Mouse (Mus musculus) layer of hippocampus, adult 9-11 months (tissue): Measurements from ENCODE around the gene Wdtc1.
A peak's percentile ranks its signal among the peaks of the same experiment; 100 is the strongest.

Source experiments
- DNase-seq: peaks from one replicate; pipeline ENCODE4 v3.0.0; 2022

Wdtc1 gene

DNA sequence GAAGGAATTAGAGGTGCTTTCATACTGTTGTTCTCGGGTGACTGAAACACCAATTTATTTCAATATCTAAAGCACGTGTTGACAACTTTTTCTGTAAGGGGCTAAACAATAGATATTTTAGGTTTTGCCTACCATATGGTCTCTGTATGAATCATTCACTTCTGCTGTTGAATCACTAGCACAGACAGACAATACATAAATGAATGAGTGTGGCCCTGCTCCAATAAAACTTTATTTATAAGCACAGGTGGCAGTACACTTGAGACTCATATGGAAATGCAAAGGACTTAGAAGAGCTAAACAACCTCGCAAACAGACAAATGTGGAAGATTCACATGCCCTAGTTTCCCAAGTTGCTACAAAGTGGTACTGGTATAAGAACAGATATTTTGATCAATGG lies 33.6 kb downstream of the Wdtc1 start:
- DNase-seq: no peak

- no peak for DNase-seq
These were observed 37.3 kb downstream of the Wdtc1 start for GRCm38 (mm10) chr4:133315991-133316390.

- DNase-seq: no peak
These were observed 38.4 kb downstream of the Wdtc1 start for GRCm38 (mm10) chr4:133314896-133315295.

GRCm38 (mm10) chr4:133309948-133310347 lies 43.3 kb downstream of the Wdtc1 start:
- DNase-seq: peak; percentile 67

GRCm38 (mm10) chr4:133307331-133307730 lies 46.0 kb downstream of the Wdtc1 start:
- DNase-seq: no peak

GRCm38 (mm10) chr4:133305825-133306224 lies 47.5 kb downstream of the Wdtc1 start:
- DNase-seq: no peak

GRCm38 (mm10) chr4:133304770-133305169 lies 48.5 kb downstream of the Wdtc1 start:
- DNase-seq: no peak

GRCm38 (mm10) chr4:133302668-133303067 lies 50.6 kb downstream of the Wdtc1 start:
- no peak for DNase-seq

DNA sequence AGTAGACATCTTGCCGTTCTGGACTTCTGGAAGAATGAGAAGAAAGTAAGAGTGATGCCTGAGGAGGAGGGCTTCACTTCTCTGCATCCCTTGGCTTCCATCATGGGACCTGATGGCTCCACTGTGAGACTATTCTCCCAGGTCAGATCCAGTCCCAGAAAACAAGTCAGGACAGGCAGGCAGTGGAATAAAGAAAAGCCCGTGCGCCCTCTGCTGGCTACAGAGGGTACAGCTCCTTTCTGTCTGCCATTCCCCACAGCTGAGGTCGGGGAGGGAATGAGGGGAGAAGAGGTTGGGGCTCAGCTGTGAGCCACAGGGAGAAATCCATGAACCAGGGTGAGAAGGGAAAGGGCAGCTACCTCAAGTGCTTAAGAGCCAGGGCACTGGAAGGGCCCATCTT lies 51.5 kb downstream of the Wdtc1 start:
- DNase-seq: peak; percentile 55

GRCm38 (mm10) chr4:133300421-133300820 lies 52.9 kb downstream of the Wdtc1 start:
- no peak for DNase-seq

DNA sequence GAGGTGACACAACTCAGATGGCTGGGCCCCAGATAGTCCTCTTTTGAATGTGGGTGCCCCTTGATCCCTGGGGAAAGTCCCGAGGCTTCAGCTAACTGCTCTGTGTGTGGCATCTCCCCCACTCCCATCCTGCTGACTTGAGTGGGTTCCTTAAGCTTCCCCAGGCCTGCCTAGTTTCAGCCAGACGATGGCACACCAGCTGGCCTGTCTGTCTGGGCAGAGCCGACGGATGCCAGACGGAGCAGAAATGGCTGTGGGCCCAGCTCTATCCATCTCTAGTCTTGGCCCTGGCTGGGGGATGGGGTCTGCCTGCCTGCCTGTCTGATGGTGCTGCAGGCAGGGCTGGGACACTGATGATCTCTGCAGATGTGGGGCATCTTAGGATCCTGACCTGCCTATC lies 53.6 kb downstream of the Wdtc1 start:
- peak; percentile 83 for DNase-seq

GRCm38 (mm10) chr4:133298516-133299365 lies 54.5 kb downstream of the Wdtc1 start:
- DNase-seq: peak; percentile 68

GRCm38 (mm10) chr4:133297801-133298238 lies 55.5 kb downstream of the Wdtc1 start:
- DNase-seq: peak; percentile 86

- no peak for DNase-seq
These were observed 55.9 kb downstream of the Wdtc1 start for GRCm38 (mm10) chr4:133297360-133297759.

- no peak for DNase-seq
These were observed 59.2 kb downstream of the Wdtc1 start for GRCm38 (mm10) chr4:133294084-133294483.

GRCm38 (mm10) chr4:133292901-133293843 lies 60.1 kb downstream of the Wdtc1 start:
- DNase-seq: no peak

GRCm38 (mm10) chr4:133292405-133292804 lies 60.9 kb downstream of the Wdtc1 start:
- DNase-seq: no peak

DNA sequence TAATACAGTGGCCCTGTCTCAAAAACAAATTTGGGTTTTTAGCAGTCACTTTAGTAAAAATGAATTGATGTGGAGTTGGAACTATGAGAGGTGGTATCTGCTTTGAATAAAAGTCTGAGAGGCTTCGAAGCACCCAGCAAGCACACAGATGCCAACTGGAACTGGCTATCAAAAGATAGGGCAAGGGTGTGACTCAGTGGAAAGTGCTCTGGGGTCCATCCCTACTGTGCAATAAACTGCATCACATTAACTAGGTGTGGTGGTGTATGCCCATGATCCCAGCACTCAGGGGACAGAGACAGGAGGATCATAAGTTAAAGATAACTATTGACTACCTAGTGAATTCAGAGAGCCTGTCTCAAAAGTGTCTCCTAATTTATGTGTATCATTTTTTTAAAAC lies 62.0 kb downstream of the Wdtc1 start:
- DNase-seq: no peak

DNA sequence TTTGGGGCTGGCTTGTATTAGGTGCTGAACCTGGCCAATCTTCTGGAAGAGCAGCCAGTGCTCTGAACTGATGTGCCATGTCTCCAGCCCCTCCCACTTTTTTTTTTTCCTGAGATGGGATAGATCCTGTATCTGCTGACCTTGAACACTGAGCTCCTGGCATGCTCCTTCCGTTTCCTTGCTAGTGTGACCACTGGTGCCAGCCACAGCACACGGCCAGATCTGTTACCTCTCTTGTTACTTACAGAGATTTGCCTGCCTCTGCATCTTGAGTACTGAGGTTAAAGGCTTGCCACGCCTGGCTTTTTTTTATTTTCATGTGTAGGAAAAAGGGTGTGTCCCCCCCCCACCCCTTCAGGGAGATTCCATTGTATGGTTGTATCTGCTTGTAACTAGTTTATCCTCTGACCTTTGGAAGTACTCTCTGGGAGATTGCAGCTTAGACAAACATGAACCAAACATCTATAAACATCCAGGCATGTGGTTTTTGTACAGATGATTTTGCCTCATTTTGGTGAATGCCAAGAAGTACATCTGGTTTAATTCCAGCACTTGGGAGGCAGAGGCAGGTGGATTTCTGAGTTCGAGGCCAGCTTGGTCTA lies 66.7 kb downstream of the Wdtc1 start:
- no peak for DNase-seq

GRCm38 (mm10) chr4:133285950-133286349 lies 67.3 kb downstream of the Wdtc1 start:
- DNase-seq: no peak

- no peak for DNase-seq
These were observed 68.0 kb downstream of the Wdtc1 start for GRCm38 (mm10) chr4:133285299-133285698.

DNA sequence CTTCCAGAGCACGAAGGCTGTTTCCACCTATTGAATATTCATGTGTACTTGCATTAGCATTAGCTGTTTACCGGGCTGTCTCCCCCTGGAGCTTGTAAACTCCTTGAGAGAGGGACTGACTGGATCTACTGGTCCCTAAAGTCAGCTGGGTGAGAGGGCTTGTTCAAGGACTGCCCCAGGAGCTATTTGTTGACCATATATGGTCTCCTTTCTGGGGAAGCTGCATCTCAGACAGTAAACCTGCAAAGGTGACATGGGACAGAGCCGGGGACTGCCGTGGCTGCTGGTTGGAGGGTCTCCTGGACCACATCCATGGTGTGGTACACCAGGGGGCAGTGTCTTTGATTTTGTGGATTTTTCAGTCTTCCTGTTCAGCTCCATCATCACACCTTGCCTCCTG lies 70.6 kb downstream of the Wdtc1 start:
- no peak for DNase-seq

DNA sequence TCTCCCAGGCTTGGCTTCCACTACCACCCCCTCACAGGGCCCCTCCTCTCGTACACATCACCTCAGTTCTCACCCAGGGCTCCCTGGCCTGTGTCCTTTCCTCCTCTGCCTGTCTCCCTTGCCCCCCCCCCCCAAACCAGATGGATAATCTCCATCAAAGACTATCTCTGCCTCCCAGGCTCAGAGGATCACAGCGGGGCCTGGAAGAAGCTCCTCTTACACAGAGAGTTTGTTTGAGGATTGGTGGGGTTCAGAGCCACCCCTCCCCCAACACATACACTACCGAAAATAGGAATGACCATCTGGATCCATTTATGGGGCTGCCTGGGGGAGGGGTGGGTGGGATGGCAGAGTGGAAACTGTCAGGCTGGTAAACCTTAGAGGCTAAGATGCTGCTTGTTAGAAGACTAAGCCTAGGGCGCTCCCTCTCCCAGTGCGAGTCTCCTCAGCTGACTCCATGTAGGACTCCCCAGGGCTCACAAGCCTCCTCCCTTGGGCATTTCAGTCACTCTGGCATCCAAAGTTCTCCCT lies 71.3 kb downstream of the Wdtc1 start:
- no peak for DNase-seq
